Mouse (Mus musculus) intestine, embryonic 16.5 days (tissue): ENCODE data around the gene Rap1a. TPM values are rescaled to one million over a fixed set of nuclear protein-coding genes. Genes with fewer than 3 reads are reported as not detected.

Experiments
- ATAC-seq: fragments of 200-750 bp; cut with Nextera tagmentation; 2 replicates; pipeline ENCODE4 v1.8.0; 2017; ENCODE audit warnings: moderate TSS enrichment, moderate library complexity
- H3K27ac ChIP-seq: fragments of 300-500 bp; sonication (generic); 2 replicates; pipeline ENCODE4 v1.5.1; 2014; ENCODE audit warnings: mild to moderate bottlenecking, low read length
- H3K27me3 ChIP-seq: fragments of 300-500 bp; sonication (generic); replicated peaks from 2 replicates; pipeline ENCODE4 v1.6.1; 2014; ENCODE audit warnings: low read length, control low read depth, mixed read lengths; ENCODE audit not compliant: control insufficient read depth, insufficient read depth
- H3K36me3 ChIP-seq: fragments of 300-500 bp; sonication (generic); 2 replicates; pipeline ENCODE4 v1.6.1; 2014; ENCODE audit warnings: low read length, control low read depth; ENCODE audit not compliant: control insufficient read depth, insufficient read depth
- H3K4me1 ChIP-seq: fragments of 300-500 bp; sonication (generic); 2 replicates; pipeline ENCODE4 v1.6.1; 2014; ENCODE audit warnings: low read length, control low read depth, mixed read lengths; ENCODE audit not compliant: control insufficient read depth, insufficient read depth
- H3K4me2 ChIP-seq: fragments of 300-500 bp; sonication (generic); 2 replicates; pipeline ENCODE4 v1.6.1; 2014; ENCODE audit warnings: low read depth, low read length, control low read depth
- H3K4me3 ChIP-seq: fragments of 300-500 bp; sonication (generic); 2 replicates; pipeline ENCODE4 v1.5.1; 2014; ENCODE audit warnings: mild to moderate bottlenecking, low read length
- H3K9ac ChIP-seq: fragments of 300-500 bp; sonication (generic); 2 replicates; pipeline ENCODE4 v1.6.1; 2014; ENCODE audit warnings: low read depth, low read length
- H3K9me3 ChIP-seq: fragments of 300-500 bp; sonication (generic); 2 replicates; pipeline ENCODE4 v1.6.1; 2016; ENCODE audit warnings: low read length, control low read depth; ENCODE audit not compliant: control insufficient read depth
- WGBS: fragments of 180-500 bp; shearing (Covaris S2); extraction: QIAGEN DNeasy Blood & Tissue Kit; methylation state at CpG from one replicate; pipeline ENCODE4 v1.1.7; 2014; 5-methylcytosine and 5-hydroxymethylcytosine counted together
- polyA plus RNA-seq: library from polyadenylated mRNA; unstranded; fragments of >200 nt; fragmentation: Nextera tagmentation; extraction: Ambion mirVana; gene quantifications from 2 replicates; pipeline ENCODE4 v1.2.1, GENCODE M21; 2015

Gene Rap1a
- polyA plus RNA-seq, 1 experiment from 2014 or later: 107 TPM

DNA sequence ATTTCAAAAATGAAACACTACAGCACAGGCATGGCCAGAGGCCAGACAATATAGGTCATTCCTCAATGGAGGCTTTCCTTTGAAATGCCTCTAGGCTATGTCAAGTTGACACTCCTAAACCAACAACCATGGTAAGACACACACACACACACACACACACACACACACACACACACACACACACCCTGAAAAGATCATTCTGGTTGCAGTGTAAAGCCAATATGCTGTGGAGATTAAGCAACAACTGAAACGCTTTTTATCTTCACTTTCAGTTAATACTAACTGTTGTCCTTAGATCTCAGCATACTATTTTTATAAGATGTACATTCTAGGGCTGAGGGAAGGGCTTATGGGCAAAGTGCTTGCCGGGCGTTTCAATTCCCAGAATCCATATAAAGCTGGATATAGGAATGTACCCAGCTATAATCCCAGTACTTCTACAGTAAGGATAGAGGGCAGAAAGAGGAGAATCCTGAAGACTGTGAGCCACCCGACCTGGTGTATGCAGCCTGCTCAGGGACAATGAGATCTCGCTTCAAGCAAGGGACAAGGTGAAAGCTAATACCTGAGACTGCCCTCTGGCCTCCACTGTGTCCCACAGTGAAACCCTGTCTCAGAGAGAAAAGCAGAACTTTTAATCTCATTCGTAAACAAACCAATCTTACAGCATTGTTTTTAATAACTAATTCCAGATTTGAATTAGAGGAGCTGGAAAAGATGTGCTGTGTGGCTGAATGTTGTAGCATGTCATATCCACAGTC, 43.6 kb downstream of the Rap1a start:
- H3K9ac ChIP-seq: no peak overlapping the region
- no peaks in the 10 kb centered on the region for H3K27me3 ChIP-seq
- H3K27ac ChIP-seq: no peak overlapping the region
- H3K4me1 ChIP-seq: peaks cover 2% of the 10 kb centered on the region; the same call in 1 of the 2 replicates
- H3K36me3 ChIP-seq: no peaks in the 10 kb centered on the region
- no peaks in the 10 kb centered on the region for H3K9me3 ChIP-seq
- no peak overlapping the region for H3K4me3 ChIP-seq
- no peak; the same call in 1 of the 2 replicates for ATAC-seq
- 74% methylated on average over 6 of the region's 6 CpGs for WGBS
- H3K4me2 ChIP-seq: no peak overlapping the region

DNA sequence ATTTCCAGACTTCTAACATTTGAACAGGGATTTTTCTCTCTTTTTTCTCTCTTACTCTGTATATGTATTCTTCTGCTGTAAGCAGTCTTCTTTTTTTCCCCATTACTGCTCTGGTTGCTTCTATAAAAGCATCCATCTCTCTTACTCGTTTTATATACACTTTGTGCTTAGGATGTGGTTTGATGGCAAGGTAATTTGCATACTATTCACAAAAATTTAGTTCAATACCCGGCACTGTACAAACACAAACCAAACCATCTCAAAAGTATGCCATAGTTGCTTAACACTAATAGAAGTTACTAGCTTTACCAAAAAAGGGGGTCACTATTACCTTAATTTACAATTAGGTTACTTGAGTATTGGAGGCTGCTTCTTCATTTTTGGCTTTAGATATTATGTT, 44.6 kb downstream of the Rap1a start:
- ATAC-seq: no peak
- H3K9ac ChIP-seq: no peak overlapping the region
- no peak overlapping the region for H3K4me3 ChIP-seq
- WGBS: 70% methylated on average over 2 of the region's 2 CpGs
- peaks cover 2% of the 10 kb centered on the region; the same call in 1 of the 2 replicates for H3K4me1 ChIP-seq
- no peak overlapping the region for H3K27ac ChIP-seq
- no peaks in the 10 kb centered on the region for H3K36me3 ChIP-seq
- H3K27me3 ChIP-seq: no peaks in the 10 kb centered on the region
- H3K4me2 ChIP-seq: no peak overlapping the region
- H3K9me3 ChIP-seq: no peaks in the 10 kb centered on the region

DNA sequence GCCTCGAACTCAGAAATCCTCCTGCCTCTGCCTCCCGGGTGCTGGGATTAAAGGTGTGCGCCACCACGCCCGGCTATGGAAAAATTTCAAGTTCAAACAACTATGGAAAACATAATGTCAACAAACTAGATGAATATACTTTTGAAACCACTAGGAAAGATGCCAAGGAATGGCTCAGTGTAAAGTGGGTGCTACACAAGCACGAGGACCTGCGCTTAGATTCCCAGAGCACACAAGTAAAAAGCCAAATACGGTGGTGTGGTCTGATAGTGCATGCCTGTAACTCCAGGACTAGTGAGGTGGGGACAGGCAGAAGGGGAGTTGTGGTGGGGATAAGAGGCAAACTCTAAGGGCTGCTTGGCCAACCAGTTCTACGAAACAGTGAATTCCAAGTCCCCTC, 46.0 kb downstream of the Rap1a start:
- Histone ChIP-seq H3K4me3 (no peak overlapping the region), H3K27me3 (no peaks in the 10 kb centered on the region), H3K27ac (no peak overlapping the region), H3K4me1 (peaks cover 2% of the 10 kb centered on the region; the same call in 1 of the 2 replicates), H3K36me3 (no peaks in the 10 kb centered on the region), H3K4me2 (no peak overlapping the region), H3K9ac (no peak overlapping the region), H3K9me3 (no peaks in the 10 kb centered on the region)
- 91% methylated on average over 9 of the region's 9 CpGs for WGBS
- no peak for ATAC-seq

DNA sequence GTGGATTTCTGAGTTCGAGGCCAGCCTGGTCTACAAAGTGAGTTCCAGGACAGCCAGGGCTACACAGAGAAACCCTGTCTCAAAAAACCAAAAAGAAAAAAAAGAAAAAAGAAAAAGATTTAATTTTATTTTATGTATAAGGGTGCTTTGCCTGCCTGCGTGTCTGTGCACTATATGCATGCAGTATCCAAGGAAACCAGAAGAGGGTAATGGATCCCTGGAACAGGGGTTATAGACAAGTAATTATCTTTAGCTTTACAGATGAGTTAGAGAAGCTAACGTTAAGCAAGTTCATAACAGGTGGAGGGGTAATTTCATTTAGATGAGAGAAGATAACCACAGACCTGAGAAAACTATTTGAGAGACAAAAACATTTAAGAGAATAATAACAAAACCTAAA, 47.0 kb downstream of the Rap1a start:
- Histone ChIP-seq H3K4me2 (no peak overlapping the region), H3K36me3 (no peaks in the 10 kb centered on the region), H3K4me1 (peaks cover 2% of the 10 kb centered on the region; the same call in 1 of the 2 replicates), H3K4me3 (no peak overlapping the region), H3K27ac (no peak overlapping the region), H3K9me3 (no peaks in the 10 kb centered on the region), H3K9ac (no peak overlapping the region), H3K27me3 (no peaks in the 10 kb centered on the region)
- WGBS: 74% methylated on average over 3 of the region's 3 CpGs
- no peak for ATAC-seq

DNA sequence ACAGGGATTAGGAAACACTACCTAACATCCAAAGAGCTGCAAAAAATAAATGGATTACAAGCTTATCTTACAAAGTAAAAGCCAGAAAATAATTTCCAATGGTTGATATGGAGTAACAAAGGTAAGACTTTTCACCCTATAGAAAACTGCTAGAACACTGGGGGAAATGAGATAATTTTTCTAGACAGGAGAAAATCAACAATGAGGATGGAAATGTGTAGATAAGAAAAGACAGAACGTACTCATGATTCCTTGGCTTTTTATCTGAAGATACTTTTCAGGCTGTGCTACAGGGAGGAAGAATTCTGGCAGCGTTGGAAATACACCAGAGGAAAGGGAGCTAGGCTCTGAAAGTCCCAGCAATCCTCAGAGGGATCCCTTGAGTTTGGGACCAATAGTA, 50.3 kb downstream of the Rap1a start:
- WGBS: 83% methylated on average over 2 of the region's 2 CpGs
- H3K9me3 ChIP-seq: no peaks in the 10 kb centered on the region
- H3K4me1 ChIP-seq: no peaks in the 10 kb centered on the region
- no peaks in the 10 kb centered on the region for H3K27me3 ChIP-seq
- no peak overlapping the region for H3K4me2 ChIP-seq
- no peak for ATAC-seq
- no peak overlapping the region for H3K4me3 ChIP-seq
- no peak overlapping the region for H3K27ac ChIP-seq
- no peak overlapping the region for H3K9ac ChIP-seq
- H3K36me3 ChIP-seq: no peaks in the 10 kb centered on the region

DNA sequence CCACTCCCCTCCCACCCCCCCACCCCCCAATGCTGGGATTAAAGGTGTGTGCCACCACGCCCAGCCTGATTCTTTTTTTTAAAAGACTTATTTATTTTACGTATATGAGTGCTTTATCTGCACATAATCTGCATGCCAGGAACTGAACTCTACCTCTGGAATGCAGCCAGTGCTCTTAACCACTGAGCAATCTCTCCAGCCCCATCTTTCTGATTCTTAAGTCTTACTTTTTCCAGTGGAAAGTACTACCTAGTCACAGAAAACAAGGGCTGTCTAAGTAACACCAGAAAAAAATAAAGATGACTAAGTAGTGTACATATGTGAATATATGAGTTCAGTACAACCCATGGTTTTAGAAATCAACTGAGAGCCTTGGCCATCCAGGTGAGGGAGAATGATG, 54.6 kb downstream of the Rap1a start:
- 68% methylated on average over 2 of the region's 2 CpGs for WGBS

DNA sequence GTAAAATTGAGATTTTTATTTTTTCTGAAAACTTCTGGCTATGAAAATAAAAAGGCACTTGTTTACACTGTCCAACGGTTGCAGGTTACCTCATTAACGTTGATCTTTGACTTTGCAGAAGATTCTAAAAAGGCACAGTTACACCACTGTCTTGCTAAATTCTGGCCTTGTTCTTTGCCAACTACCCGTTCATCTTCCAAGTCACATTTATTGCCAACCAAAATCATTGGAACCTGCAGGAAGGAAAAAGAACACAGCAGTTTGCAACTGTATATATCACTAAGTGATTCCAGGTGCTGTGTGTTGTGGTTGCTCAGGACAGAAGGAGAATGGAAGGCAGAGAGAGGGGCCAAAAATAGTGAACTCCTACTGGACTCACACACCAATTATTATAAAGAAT, 63.5 kb downstream of the Rap1a start:
- no peak overlapping the region for H3K9ac ChIP-seq
- ATAC-seq: no peak

More for the DNA sequence above, 54.6 kb downstream of the Rap1a start:
- no peaks in the 10 kb centered on the region for H3K36me3 ChIP-seq
- H3K4me1 ChIP-seq: no peaks in the 10 kb centered on the region
- no peaks in the 10 kb centered on the region for H3K27me3 ChIP-seq
- no peaks in the 10 kb centered on the region for H3K9me3 ChIP-seq
- no peak overlapping the region for H3K9ac ChIP-seq
- no peak overlapping the region for H3K4me3 ChIP-seq
- H3K27ac ChIP-seq: no peak overlapping the region
- ATAC-seq: no peak
- no peak overlapping the region for H3K4me2 ChIP-seq

DNA sequence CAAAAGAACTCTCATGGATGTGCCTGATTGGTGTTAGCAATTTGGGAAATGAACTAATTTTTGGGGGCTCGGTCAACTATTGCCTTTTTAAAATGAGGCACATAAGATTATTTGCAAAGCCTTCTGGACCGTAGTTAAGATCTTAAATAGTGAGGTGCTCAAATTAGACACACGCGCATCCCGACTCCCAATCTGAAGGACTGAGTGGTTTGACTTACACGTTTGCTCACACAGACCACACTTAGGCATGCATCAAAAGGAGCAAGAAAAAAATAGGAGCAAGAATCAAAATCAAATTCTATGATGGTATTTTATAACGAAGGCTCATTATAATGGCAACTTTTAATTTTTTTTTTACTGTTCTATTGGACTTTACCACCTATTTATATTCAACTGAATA, 64.1 kb downstream of the Rap1a start:
- Histone ChIP-seq H3K27me3 (no peaks in the 10 kb centered on the region), H3K4me3 (no peak overlapping the region), H3K4me1 (no peaks in the 10 kb centered on the region), H3K36me3 (0 out of 2 replicates have a peak, but pooled peaks cover 2% of the 10 kb centered on the region), H3K27ac (no peak overlapping the region), H3K4me2 (no peak overlapping the region), H3K9ac (no peak overlapping the region), H3K9me3 (no peaks in the 10 kb centered on the region)
- no peak for ATAC-seq
- WGBS: 94% methylated on average over 7 of the region's 7 CpGs

More for the DNA sequence above, 63.5 kb downstream of the Rap1a start:
- Histone ChIP-seq H3K4me3 (no peak overlapping the region), H3K4me2 (no peak overlapping the region), H3K27ac (no peak overlapping the region), H3K4me1 (no peaks in the 10 kb centered on the region), H3K9me3 (no peaks in the 10 kb centered on the region), H3K27me3 (no peaks in the 10 kb centered on the region), H3K36me3 (0 out of 2 replicates have a peak, but pooled peaks cover 2% of the 10 kb centered on the region)
- 77% methylated on average over 3 of the region's 3 CpGs for WGBS

DNA sequence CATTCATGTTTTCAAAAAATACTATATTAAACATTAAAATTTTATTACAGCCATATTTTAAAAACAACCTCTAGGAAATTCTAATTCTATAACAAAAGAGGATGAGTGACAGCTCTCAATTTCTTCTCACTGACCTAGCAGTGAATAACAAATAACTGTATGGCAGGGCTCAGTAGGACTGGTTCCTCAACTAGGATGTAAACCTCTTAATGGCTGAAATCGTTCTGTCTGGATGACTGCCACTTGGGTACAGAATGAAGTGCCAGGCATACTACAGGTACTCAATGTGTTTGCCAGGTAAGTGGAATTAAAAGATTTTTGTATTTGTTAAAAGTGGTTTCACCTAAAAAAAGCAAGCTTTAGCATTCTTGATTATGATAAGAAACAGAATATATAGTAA, 65.0 kb downstream of the Rap1a start:
- Histone ChIP-seq H3K4me3 (no peak overlapping the region), H3K9me3 (no peaks in the 10 kb centered on the region), H3K4me2 (no peak overlapping the region), H3K27me3 (no peaks in the 10 kb centered on the region), H3K4me1 (no peaks in the 10 kb centered on the region), H3K36me3 (0 out of 2 replicates have a peak, but pooled peaks cover 2% of the 10 kb centered on the region), H3K9ac (no peak overlapping the region), H3K27ac (no peak overlapping the region)
- no peak for ATAC-seq
- WGBS: 93% methylated on average over 1 of the region's 1 CpGs

DNA sequence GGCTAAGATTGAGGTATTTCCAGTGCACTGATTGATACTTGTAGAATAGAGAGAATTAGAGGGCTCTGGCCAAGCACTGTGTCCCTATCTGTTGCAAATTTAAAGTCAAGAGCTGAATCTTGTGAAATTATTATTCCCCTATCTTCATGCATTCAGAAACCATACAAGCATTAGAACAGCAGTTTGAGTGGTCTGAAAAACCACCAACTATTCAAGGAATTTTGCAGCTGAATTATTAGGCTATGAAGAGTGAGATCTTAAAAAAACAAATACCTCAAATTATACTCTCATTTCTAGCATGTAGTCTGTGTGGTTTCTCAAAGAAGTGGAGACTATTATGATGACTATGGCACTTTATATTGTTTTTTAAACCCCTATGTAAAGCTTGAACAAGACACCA, 65.9 kb downstream of the Rap1a start:
- no peaks in the 10 kb centered on the region for H3K27me3 ChIP-seq
- H3K4me3 ChIP-seq: no peak overlapping the region
- 0 out of 2 replicates have a peak, but pooled peaks cover 2% of the 10 kb centered on the region for H3K36me3 ChIP-seq
- H3K4me1 ChIP-seq: no peaks in the 10 kb centered on the region
- ATAC-seq: no peak
- no peak overlapping the region for H3K4me2 ChIP-seq
- no peak overlapping the region for H3K9ac ChIP-seq
- no peak overlapping the region for H3K27ac ChIP-seq
- H3K9me3 ChIP-seq: no peaks in the 10 kb centered on the region
